Mouse (Mus musculus) megakaryocyte-erythroid progenitor cell, adult 5-6 weeks (primary cell): ENCODE results near the gene Slc35f1. TPM values are rescaled to one million over a fixed set of nuclear protein-coding genes. Genes with fewer than 3 reads are reported as not detected.

ENCODE experiments used
- ATAC-seq: replicated peaks from 2 replicates; pipeline ENCODE4 v1.8.0; 2016; ENCODE audit warnings: mild to moderate bottlenecking, inconsistent platforms; ENCODE audit not compliant: severe bottlenecking, poor library complexity, low FRiP score, low TSS enrichment
- total RNA-seq, 2 experiments: library from RNA; stranded (forward) in 1 of 2; stranded (reverse) in 1 of 2; fragments of 200-1000, 215-1000 nt in 1 of 2; fragments of >200 nt in 1 of 2; fragmentation: Nextera tagmentation in 1 of 2; gene quantifications; 2 replicates each; pipeline ENCODE4 v1.2.3; 2014 to 2017

Slc35f1 gene
- total RNA-seq, 2 experiments from 2014 or later, result not detected

DNA sequence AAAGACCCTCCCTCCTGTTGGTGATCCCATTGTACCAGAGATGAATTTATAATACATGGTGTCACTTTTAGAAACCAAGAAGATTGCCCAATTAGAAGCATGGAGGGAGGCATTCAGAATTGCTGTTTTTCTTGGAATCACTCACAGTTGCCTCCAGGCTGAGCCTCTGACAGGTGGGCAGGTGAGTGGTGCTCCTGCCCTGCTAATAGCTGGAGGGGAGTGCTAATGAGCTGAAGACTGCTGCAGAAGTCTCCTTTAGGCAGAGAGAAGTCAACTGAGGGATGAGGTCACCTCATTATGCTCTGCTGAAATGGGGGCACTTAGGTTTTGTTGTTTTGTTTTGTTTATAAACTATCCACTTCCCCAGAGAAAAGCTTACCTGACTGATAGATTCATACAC is 355.6 kb downstream of the Slc35f1 start:
- ATAC-seq, result no peak

DNA sequence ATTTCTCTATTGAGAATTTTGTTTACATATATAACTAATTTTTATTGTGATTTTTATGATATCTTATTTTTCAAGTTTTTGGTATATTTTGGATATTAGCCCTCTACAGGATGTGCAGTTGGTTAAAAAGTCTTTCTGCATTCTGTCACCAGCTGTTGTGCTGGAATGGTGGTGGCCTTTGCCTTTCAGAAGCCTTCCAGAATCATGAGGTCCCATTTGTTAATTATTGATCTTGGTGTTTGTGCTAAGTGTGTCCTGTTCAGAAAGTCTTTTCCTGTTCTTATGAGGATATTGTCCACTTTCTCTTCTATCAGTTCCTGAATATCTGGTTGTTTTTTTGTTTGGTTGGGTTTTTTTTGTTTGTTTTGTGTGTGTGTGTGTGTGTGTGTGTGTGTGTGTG is 362.2 kb downstream of the Slc35f1 start:
- no peak for ATAC-seq

DNA sequence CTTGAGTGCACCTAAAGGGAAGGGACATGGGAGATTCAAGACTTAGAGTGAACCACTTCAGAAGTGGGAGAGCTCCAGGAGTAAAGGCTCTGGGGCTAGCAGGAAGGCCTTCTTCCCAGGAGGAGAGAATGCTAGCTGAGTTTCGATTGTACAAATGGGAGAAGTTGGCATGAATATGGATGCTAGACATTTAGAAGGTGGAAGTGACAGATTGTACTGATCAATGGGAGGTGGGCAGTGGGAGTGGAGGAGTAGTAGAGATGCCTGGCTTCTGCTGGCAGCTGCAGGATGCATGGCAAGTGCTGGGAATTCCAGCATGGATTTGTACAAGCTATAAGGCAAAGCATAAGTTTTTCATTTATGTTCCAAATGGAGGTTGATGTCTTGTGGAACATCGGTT is 370.4 kb downstream of the Slc35f1 start:
- ATAC-seq, result no peak

DNA sequence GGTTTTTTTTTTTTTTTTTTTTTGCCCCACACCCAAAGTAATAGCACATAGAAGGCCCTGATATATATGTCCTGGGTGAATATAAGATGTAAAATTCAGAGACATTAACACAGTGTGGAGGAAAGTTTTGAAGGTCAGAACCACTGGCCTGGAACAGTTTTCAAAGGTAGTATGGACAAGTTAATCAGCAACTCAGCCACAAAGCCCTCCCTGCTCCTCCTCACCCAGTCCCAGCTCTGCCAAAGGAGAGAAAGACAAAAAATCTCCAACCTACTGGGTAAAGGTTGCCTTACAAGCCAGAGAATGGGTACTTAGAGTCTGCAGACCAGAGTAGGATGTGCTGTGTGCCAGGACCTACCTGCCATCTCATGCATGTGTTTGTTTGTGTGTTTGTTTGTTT is 372.4 kb downstream of the Slc35f1 start:
- no peak for ATAC-seq

DNA sequence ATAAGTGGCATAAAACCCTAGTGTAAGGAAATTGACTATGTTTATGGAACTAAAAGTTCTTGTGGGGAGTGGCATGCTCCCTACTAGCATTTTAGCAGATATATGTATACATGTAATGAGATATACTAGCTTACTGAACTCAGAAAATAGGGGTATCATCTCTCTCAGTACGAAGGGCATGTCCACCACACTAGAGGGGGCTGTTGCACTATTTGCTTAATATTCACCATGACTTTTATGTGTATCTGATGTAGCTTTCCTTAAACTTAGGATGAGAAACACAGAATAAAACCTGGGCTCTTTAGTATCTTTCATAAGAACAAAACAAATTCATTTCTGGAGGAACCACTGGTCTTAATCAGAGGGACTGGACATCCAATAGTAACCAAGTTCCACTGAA is 397.5 kb downstream of the Slc35f1 start:
- ATAC-seq, result no peak

DNA sequence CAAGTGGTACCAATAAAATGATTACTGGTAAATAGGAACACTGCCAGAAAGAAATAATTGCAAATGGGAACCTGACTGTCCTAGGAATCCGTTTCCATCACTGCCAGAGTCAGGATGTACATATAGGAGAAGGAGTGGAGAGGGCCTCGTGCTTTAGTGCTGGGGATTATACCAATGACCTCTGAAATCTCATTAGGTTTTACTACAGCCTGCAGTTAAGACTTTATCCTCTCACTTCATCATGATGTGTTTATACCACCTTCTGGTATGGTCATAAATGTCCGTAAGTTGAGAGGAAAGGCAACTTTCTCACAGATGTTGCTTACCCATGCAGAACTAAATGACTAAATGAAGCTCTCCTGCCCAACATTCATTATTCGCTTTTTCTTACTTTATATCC is 401.2 kb downstream of the Slc35f1 start:
- ATAC-seq, result no peak

DNA sequence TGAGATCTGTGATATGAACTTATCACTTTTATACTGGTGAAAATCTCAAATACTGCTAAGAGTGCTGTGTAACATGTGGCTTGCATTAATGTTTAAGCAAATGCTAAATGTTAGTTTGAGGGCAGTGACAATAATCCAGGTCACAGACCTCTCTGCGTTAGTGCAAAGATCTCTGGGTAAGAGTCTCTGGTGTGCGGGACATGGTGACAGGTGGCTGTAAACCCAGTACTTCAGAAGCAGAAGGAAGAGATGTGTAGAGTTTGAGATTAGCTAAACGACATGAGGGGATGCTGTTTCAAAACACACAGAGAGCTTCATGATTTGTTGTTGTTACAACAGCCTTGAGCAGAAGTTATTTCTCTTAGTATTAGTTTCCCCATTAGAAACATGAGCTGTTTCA is 406.1 kb downstream of the Slc35f1 start:
- ATAC-seq, result no peak

DNA sequence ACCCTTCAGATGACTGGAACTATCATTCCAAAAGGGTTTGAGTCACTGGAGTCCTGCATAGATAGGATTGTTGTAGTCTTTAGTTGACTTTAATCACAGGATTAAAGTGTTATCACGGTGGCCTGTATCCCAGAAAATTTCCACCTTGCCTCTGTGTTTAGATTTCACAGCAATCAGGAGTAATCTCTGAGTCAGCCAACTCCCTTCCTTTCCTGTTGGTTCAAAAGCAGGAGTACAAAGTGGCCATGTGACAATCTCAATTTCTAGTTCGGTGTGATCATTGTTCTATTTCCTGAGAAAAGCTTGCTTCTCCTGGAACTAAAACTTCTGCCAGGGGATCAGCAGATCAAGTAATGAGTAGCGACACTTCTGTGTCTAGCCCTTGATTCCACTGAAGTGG is 410.5 kb downstream of the Slc35f1 start:
- no peak for ATAC-seq

DNA sequence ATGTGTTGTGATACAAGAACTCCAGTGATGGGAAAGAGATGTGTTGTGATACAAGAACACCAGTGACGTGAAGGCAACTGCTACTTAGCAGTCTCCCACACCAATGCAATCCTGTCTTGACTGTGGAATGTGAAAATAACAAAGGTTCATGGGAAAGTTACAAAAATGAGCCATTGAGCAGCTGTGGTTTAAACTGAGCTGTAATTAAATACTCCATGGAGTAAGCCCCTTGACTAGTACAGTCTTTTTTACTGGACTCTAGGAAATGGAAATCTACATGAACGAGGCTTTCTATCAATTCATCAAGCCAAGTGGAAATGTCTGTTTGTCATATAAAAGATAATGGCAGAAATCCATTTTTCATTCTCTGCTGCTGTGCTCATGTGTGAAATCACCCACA is 411.1 kb downstream of the Slc35f1 start:
- ATAC-seq, result no peak

DNA sequence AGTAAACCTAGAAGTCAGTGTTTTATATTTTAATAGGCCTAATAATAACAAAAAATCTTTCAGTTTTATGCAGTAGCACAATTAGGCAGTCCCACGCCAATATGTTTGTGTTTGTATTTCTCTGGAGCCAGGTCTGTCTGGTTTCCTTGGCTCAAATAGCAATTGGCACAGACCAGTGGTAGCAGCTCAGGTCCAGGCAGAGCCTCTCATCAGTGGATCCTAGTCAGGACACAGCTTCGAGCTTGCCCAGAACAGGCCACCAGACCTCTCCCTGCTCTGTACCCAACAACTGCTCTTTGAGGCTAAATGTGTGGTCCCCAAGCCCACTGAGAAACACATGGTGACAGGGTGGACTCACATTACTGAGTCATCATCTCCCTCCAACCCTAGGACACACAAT is 412.1 kb downstream of the Slc35f1 start:
- no peak for ATAC-seq

DNA sequence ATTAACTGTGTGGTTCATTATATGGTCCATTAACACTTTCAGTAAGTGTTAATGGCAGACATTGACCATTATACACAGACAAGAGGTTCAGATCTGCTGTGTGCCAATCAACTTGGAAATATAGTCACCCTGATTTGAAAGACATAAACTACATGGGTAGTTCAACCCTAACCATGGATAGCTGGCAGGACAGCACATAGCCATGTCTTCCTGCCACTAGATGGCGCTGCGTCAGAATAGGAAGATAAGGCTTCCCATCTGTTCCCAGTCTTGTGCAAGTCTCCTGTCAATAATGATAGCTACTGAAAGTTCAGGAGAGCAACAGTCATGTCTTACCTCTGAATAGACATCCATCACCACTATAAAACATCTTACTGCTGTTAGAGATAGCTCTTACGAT is 424.7 kb downstream of the Slc35f1 start:
- peak; percentile 92 for ATAC-seq

DNA sequence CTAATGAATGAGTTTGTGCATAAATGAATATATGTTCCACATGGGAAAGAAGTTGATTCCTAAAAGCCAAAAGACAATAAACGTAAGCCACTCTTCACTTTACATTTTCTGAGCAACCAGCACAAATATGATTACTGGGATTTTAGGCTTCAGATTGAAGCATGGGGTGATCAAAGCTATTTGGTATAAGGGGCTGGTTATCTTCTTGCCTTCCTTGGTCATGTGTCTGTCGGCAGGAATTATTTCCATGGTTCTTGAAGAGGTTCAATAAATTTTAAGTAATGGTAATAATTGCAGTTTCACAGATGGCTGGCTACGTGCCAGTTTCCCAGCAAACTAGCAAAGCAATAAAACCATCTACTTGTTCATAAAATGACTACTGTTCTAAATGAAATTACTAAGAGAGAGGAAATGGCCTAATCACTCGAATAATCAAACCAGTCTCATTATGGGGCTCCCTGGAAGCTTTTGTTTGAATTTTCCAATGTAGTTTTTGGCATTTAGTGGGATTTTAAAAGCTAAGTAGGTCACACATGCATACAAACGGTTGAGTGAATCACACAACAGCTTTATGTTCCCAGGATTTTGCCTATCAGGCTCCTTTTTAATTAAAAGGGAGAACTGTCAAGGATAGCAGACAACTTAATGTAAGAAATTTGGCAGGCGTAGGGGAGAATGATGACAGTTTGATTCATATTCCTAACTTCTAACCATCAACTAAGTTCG is 425.5 kb downstream of the Slc35f1 start:
- no peak for ATAC-seq

DNA sequence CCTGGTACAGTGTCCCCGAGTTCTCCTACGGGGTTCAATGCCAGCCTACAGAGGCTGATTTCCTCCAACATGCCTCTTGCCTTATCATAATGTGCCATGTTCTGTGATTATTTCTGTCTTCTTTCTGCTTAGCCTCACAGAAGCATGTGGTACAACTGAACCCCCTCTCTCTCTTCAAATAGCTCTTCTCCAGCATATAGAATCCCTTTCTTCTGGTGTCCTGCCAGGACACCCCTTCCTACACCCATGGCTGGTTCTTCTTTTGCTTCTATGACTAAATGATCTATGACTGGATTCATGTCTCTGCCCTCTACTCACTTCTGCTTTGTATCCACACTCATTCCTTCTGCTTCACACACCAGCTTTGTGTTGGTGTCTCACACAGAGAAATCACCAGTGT is 430.3 kb downstream of the Slc35f1 start:
- no peak for ATAC-seq

DNA sequence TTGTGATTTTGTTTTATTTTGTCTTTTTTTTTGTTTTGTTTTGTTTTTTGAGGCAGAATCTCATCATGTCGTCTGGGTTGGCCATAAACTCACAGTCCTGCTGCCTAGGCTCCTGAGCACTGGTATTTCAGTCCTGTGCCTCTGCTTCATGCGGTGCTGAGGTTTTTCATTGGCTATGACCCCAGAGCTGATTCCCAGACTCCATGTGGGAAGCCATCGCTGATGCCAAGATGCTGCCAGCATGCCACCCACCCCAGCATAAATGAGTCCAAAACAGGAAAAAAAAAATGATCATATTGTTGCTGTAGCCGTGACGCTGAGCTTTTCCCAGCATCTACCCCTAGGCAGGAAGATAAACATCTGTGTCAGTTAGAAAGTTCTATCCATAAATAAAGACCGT is 434.0 kb downstream of the Slc35f1 start:
- ATAC-seq, result no peak

DNA sequence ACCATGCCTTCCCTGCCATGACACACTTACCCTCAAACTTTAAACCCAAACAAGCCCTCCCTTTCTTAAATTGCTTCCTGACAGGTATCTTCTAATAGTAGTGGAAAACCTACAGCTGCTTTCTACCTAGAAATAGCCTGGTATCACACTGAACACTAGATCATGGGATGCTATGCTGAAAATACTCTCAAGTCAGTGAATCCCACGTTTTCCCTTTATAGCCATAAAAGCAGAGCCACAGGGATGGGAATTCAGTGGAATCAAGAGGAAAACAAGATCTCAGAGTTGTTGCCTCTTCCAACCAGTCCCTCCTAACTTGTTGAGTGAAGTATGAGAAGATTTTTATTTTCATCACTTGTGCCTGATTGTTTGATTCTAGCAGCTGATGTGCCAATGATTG is 442.4 kb downstream of the Slc35f1 start:
- ATAC-seq, result no peak

DNA sequence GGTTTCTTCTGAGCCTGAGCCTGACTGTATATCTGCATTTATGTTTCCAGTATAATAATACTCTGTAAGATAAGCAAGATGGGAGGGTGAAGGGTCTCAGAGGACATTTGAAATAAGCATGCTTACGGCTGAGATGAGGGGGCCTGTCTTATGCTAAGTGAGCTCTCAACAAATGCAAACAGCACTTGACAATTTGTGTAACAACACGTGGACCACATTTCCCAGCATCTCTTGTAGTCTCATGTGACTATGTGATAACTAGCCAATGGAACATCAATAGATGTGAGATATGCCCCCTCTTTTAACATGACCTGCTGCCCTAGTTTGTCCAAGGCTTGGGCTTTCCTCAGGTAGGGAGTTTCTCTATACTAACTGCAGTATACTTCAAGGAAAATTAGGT is 460.0 kb downstream of the Slc35f1 start:
- no peak for ATAC-seq

DNA sequence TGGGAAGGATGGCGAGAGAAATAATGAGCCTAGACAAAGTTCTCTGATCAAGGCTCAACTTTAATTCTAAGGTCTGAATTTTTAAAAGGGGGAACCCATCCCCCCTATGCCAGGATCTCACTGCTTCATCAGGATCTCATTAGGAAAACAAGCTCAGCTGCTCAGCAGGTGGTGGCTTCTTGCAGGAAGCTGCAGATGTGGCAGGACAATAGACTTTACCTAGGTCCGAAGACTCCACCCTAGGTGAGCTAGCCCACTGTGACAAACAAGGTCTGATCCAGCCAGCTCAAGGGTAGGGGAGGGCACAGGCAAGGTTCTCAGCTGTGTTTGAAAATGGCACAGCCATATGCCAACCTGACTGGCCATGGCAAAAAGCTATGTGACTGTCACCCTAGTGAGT is 460.6 kb downstream of the Slc35f1 start:
- no peak for ATAC-seq

DNA sequence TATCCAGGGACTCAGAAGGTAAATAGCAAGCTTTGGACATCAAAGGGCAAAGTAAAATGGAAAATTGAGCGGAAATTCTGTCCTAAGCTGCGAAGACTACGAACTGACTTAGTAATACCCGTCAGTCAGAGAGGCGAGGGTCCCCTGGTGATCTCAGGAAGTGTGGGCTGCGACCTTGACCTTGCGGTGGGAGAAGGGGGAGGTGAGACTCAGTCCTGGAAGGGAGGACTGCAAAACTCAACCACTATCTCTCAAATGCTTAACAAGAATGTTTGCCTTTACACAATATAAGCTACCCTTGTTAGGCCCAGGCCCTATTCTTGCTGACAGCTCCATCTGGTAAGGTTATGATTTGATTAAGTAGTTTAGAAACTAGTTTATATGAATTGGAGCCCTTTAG is 466.0 kb downstream of the Slc35f1 start:
- no peak for ATAC-seq

DNA sequence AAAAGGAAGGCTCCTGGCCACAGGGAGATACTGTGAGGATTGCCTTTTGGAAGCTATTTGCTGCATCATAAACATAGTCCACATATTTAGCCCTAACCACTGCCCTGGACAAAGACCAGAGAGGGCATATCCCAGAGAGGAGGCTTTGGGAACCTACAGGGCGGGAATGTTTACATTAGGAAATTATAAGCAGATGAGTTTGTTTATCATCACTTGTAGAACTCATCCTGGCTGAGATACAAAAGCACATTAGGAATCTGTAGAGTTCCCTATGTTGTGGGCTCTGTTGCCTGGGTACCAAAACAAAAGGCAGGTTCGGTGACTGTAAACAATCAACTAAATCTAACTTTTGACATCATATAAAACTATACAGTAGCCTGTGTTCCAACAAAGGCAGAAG is 467.4 kb downstream of the Slc35f1 start:
- no peak for ATAC-seq
